Mouse (Mus musculus) cerebellum, adult 9-10 months (tissue): Measurements from ENCODE around the gene Pex11b.
"Not testable (repeated sequence)": the region's sequence is repeated elsewhere in the genome, so short reads cannot be mapped to it uniquely, and the experiment has no call there.

Experiments
- DNase-seq: peaks from one replicate; pipeline ENCODE4 v3.0.0; 2022

Pex11b gene

GRCm38 (mm10) chr3:96678456-96678855 lies 43.3 kb downstream of the Pex11b start:
- DNase-seq: no peak

GRCm38 (mm10) chr3:96679159-96679674 lies 44.0 kb downstream of the Pex11b start:
- DNase-seq: no peak

- DNase-seq: no peak
Observed at GRCm38 (mm10) chr3:96680269-96680956, 45.2 kb downstream of the Pex11b start.

GRCm38 (mm10) chr3:96683496-96683895 lies 48.3 kb downstream of the Pex11b start:
- no peak for DNase-seq

GRCm38 (mm10) chr3:96684151-96684821 lies 49.1 kb downstream of the Pex11b start:
- no peak for DNase-seq

- DNase-seq: no peak
Observed at GRCm38 (mm10) chr3:96684822-96685156, 49.6 kb downstream of the Pex11b start.

- not testable (repeated sequence) for DNase-seq
Observed at GRCm38 (mm10) chr3:96686057-96686456, 50.9 kb downstream of the Pex11b start.

GRCm38 (mm10) chr3:96688854-96689253 lies 53.7 kb downstream of the Pex11b start:
- DNase-seq: no peak

GRCm38 (mm10) chr3:96690298-96690697 lies 55.1 kb downstream of the Pex11b start:
- no peak for DNase-seq

- DNase-seq: no peak
Observed at GRCm38 (mm10) chr3:96692506-96692905, 57.3 kb downstream of the Pex11b start.

- DNase-seq: no peak
Observed at GRCm38 (mm10) chr3:96693579-96693978, 58.4 kb downstream of the Pex11b start.
